Mouse (Mus musculus): Measurements from ENCODE around the gene Cd52.

The Cd52 gene

DNA sequence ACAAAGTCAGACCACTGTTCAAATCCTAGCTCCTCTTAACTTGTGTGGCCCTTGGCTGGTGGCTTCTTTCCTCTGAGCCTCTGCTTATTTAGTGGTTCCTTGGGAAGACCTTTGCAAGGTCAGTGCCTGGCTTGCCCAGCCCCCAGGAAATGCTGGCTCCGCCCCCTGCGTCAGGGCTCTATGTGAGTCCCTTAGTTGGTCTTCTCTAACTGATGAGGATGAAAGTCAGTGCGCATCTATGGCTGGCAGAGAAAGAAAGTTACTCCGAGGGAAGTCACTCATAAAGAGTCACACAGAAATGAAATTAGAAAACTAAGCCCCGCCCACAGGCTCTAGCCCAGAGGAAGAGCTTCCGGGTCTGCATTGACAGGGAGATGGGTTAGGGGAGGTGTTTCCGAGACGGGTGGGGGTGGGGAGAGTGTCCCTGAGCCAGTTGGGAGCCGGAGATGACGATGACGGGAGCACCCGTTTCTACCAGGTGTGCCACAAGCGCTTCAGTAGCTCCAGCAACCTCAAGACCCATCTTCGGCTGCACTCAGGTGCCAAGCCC is 36.6 kb downstream of the Cd52 start:
- in situ Hi-C loops (cut with MboI): no loop called here

GRCm38 (mm10) chr4:134053538-134053937 is 41.3 kb downstream of the Cd52 start, which contains the start of gene Zfp683:
Gene Zfp683 (plus strand): TSS chr4:134053838.
- in situ Hi-C loops (cut with MboI): no loop called here

DNA sequence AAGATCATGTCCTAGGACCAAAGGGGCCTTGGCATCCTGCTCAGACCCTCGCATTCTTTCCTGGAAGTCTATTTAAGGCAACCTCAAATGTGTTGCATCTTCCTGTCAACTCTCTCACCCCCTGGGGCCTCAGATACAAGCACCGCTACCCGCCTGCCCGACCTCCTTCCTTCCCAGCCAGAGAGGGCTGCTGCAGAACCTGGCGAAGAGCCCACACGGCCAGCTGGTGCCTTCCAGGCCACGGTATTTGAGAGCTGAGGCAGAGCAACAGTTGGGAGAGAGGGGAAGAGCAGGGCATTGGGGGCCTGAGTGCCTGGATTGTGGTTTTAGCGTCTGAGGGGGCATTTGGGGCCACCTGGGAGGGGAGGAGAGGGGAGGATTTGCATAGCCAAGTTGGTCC is 42.3 kb downstream of the Cd52 start:
- in situ Hi-C loops (cut with MboI): no loop called here

GRCm38 (mm10) chr4:134051912-134052311 is 43.0 kb downstream of the Cd52 start:
- in situ Hi-C loops (cut with MboI): no loop called here

- in situ Hi-C loops (cut with MboI): no loop called here
Observed at GRCm38 (mm10) chr4:134047648-134048047, 47.2 kb downstream of the Cd52 start.

DNA sequence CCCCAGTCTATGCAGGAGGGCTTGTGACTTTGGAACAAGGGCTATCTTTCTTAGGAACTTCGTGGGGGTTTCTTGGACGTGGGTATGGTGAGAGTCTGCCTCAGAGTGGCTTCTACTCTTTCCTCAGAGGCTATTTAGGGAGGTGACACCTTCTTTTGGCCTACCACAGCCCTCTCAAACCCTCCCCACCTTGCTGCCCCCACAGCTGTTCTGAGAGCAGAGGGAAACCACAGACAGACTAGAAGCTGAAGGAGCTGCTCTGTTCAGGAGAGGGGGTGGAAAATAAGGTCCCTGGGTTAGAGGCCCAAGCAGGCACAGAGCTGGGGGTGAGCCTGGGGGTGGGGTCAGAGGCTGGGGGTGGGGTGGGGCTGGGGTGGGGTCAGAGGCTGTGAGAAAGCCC is 51.8 kb downstream of the Cd52 start:
- in situ Hi-C loops (cut with MboI): no loop called here

DNA sequence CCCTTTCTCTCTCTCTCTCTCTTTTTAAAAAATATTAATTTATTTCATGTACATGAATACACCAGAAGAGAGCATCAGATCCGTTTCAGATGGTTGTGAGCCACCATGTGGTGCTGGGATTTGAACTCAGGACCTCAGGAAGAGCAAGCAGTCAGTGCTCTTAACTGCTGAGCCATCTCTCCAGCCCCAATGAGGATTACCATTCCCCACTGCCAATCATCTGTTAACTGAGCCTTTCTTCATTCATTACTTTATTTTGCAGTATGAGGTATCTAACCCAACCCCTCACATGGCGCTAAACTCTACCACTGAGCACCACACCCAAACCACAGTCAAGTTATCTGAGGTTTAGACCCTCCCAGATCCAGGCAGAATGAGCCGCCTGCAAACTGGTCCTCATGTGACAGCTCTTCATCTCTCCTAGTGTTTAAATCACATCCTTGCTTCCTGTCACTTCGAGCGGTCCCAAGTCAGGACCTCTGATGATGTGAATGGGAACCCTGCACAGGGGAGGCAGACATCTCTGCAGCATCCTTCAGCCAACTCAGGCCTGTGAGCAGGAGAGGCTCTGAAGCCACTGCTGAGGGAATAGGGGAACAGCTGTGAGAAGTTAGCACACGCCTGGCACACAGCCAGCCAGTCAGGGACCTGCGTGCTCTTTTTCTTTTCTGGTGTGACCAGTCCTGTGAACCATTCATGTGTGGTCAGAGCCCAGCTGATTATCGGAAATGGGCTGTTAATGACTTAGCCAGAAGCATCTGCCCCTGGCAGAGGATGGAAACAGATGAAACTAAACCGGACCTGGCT is 53.4 kb downstream of the Cd52 start:
- in situ Hi-C loops (cut with MboI): no loop called here

DNA sequence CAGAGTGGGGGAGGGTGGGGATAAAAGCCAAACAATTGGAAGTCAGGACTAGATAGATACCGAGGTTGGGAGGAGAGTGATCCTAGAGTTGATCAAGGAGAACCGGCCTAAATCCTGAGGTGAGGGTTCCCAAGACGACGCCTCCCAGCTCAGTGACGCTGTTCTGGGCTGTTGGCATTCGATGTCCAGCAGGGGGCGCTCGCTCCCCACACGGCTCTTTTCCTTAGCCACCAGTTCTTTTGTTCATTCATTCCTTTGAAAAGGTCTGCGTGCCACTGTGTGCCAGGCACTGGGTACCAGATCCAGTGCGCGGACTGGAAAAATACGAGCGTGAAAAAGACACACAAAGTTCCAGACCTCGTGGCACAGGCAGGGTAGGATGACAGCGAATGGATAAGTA is 58.9 kb downstream of the Cd52 start:
- in situ Hi-C loops (cut with MboI): loop anchor here (5.0 kb wide), 2 partner anchors 56 to 96 kb away; no protein-coding TSS in a partner anchor

All from mature B cell (primary cell).